Mouse (Mus musculus): ENCODE data around the gene Ctdnep1.

The Ctdnep1 gene

GRCm38 (mm10) chr11:69966006-69966859 lies 14.7 kb upstream of the Ctdnep1 start:
- no peak; the same call in 1 of the 2 replicates for TF ChIP-seq GATA4 (IDR thresholded peaks at IDR 0.05; ENCODE audit: insufficient replicate concordance, low read length)

- no peak for TF ChIP-seq GATA4 (IDR thresholded peaks at IDR 0.05; ENCODE audit: insufficient replicate concordance, low read length)
Measured at GRCm38 (mm10) chr11:69966860-69967517, 14.0 kb upstream of the Ctdnep1 start.

GRCm38 (mm10) chr11:69968793-69969192 lies 12.2 kb upstream of the Ctdnep1 start:
- TF ChIP-seq GATA4 (IDR thresholded peaks at IDR 0.05; ENCODE audit: insufficient replicate concordance, low read length) = no peak

GRCm38 (mm10) chr11:69970222-69970621 lies 10.7 kb upstream of the Ctdnep1 start:
- TF ChIP-seq GATA4 (IDR thresholded peaks at IDR 0.05; ENCODE audit: insufficient replicate concordance, low read length) = no peak

GRCm38 (mm10) chr11:69970775-69971174 lies 10.2 kb upstream of the Ctdnep1 start:
- no peak for TF ChIP-seq GATA4 (IDR thresholded peaks at IDR 0.05; ENCODE audit: insufficient replicate concordance, low read length)

- no peak for TF ChIP-seq GATA4 (IDR thresholded peaks at IDR 0.05; ENCODE audit: insufficient replicate concordance, low read length)
Measured at GRCm38 (mm10) chr11:69974907-69975306, 6.0 kb upstream of the Ctdnep1 start.

GRCm38 (mm10) chr11:69976271-69976670 lies 4.7 kb upstream of the Ctdnep1 start:
- peak; percentile 99 for TF ChIP-seq GATA4 (IDR thresholded peaks at IDR 0.05; ENCODE audit: insufficient replicate concordance, low read length)

GRCm38 (mm10) chr11:69979827-69980195 lies 1.1 kb upstream of the Ctdnep1 start:
- no peak for TF ChIP-seq GATA4 (IDR thresholded peaks at IDR 0.05; ENCODE audit: insufficient replicate concordance, low read length)

- TF ChIP-seq GATA4 (IDR thresholded peaks at IDR 0.05; ENCODE audit: insufficient replicate concordance, low read length) = peak; percentile 62; the same call in 1 of the 2 replicates
Measured at GRCm38 (mm10) chr11:69980196-69981140, 488 bp upstream of the Ctdnep1 start.

- no peak for TF ChIP-seq GATA4 (IDR thresholded peaks at IDR 0.05; ENCODE audit: insufficient replicate concordance, low read length)
Measured at GRCm38 (mm10) chr11:69982225-69982624, 1.3 kb downstream of the Ctdnep1 start, which contains the start of gene Elp5. Elp5 (minus strand) TSS chr11:69982517.

- TF ChIP-seq GATA4 (IDR thresholded peaks at IDR 0.05; ENCODE audit: insufficient replicate concordance, low read length) = no peak
Measured at GRCm38 (mm10) chr11:69982877-69983276, 1.9 kb downstream of the Ctdnep1 start.

- no peak for TF ChIP-seq GATA4 (IDR thresholded peaks at IDR 0.05; ENCODE audit: insufficient replicate concordance, low read length)
Measured at GRCm38 (mm10) chr11:69983377-69983776, 2.4 kb downstream of the Ctdnep1 start.

GRCm38 (mm10) chr11:69984431-69984830 lies 3.5 kb downstream of the Ctdnep1 start:
- no peak for TF ChIP-seq GATA4 (IDR thresholded peaks at IDR 0.05; ENCODE audit: insufficient replicate concordance, low read length)

- TF ChIP-seq GATA4 (IDR thresholded peaks at IDR 0.05; ENCODE audit: insufficient replicate concordance, low read length) = no peak
Measured at GRCm38 (mm10) chr11:69989949-69990348, 9.0 kb downstream of the Ctdnep1 start.

Data from liver, adult (tissue).